Mouse (Mus musculus): ENCODE results near the gene Cdkn2aip. TPM values are rescaled to one million over a fixed set of nuclear protein-coding genes. Genes with fewer than 3 reads are reported as not detected.

Cdkn2aip gene
- polyA plus RNA-seq, 1 experiment = 10.3 TPM

GRCm38 (mm10) chr8:47664231-47664785 is 49.4 kb downstream of the Cdkn2aip start:
- TF ChIP-seq CTCF (IDR thresholded peaks at IDR 0.05; ENCODE audit: borderline replicate concordance, insufficient read depth, low read depth, low read length) = no peak
- no peak for TF ChIP-seq POLR2A (IDR thresholded peaks at IDR 0.05; ENCODE audit: borderline replicate concordance, insufficient read depth, low read length)
- no peak for DNase-seq
- H3K4me3 ChIP-seq (replicated peaks; ENCODE audit: insufficient read depth, low read depth, low read length) = no peak overlapping the region
- no peaks in the 10 kb centered on the region for H3K4me1 ChIP-seq (ENCODE audit: control insufficient read depth, insufficient read depth, low read length)
- no peak overlapping the region for H3K27ac ChIP-seq (ENCODE audit: insufficient read depth, low read length)
- H3K27me3 ChIP-seq (ENCODE audit: control insufficient read depth, insufficient read depth, low read length) = no peaks in the 10 kb centered on the region
- 36% methylated on average over 8 of the region's 8 CpGs for WGBS

GRCm38 (mm10) chr8:47663201-47663600 is 50.5 kb downstream of the Cdkn2aip start:
- WGBS = 93% methylated on average over 5 of the region's 5 CpGs

GRCm38 (mm10) chr8:47662716-47663115 is 51.0 kb downstream of the Cdkn2aip start:
- Histone ChIP-seq H3K4me1 (ENCODE audit: control insufficient read depth, insufficient read depth, low read length) (no peaks in the 10 kb centered on the region), H3K4me3 (replicated peaks; ENCODE audit: insufficient read depth, low read depth, low read length) (no peak overlapping the region), H3K27ac (ENCODE audit: insufficient read depth, low read length) (no peak overlapping the region), H3K27me3 (ENCODE audit: control insufficient read depth, insufficient read depth, low read length) (no peaks in the 10 kb centered on the region)
- WGBS = 95% methylated on average over 5 of the region's 5 CpGs
- DNase-seq = no peak
- TF ChIP-seq POLR2A (IDR thresholded peaks at IDR 0.05; ENCODE audit: borderline replicate concordance, insufficient read depth, low read length) (no peak), CTCF (IDR thresholded peaks at IDR 0.05; ENCODE audit: borderline replicate concordance, insufficient read depth, low read depth, low read length) (no peak)

More at GRCm38 (mm10) chr8:47663201-47663600, 50.5 kb downstream of the Cdkn2aip start:
- Histone ChIP-seq H3K27ac (ENCODE audit: insufficient read depth, low read length) (no peak overlapping the region), H3K4me1 (ENCODE audit: control insufficient read depth, insufficient read depth, low read length) (no peaks in the 10 kb centered on the region), H3K4me3 (replicated peaks; ENCODE audit: insufficient read depth, low read depth, low read length) (no peak overlapping the region), H3K27me3 (ENCODE audit: control insufficient read depth, insufficient read depth, low read length) (no peaks in the 10 kb centered on the region)
- no peak for TF ChIP-seq CTCF (IDR thresholded peaks at IDR 0.05; ENCODE audit: borderline replicate concordance, insufficient read depth, low read depth, low read length)
- DNase-seq = no peak

- Histone ChIP-seq H3K4me3 (replicated peaks; ENCODE audit: insufficient read depth, low read depth, low read length) (no peak overlapping the region), H3K4me1 (ENCODE audit: control insufficient read depth, insufficient read depth, low read length) (no peaks in the 10 kb centered on the region), H3K27me3 (ENCODE audit: control insufficient read depth, insufficient read depth, low read length) (no peaks in the 10 kb centered on the region), H3K27ac (ENCODE audit: insufficient read depth, low read length) (no peak overlapping the region)
- WGBS = 92% methylated on average over 7 of the region's 7 CpGs
- DNase-seq = no peak
- TF ChIP-seq POLR2A (IDR thresholded peaks at IDR 0.05; ENCODE audit: borderline replicate concordance, insufficient read depth, low read length) (no peak), CTCF (IDR thresholded peaks at IDR 0.05; ENCODE audit: borderline replicate concordance, insufficient read depth, low read depth, low read length) (no peak)
Observed at GRCm38 (mm10) chr8:47660394-47660793, 53.3 kb downstream of the Cdkn2aip start.

- Histone ChIP-seq H3K4me3 (replicated peaks; ENCODE audit: insufficient read depth, low read depth, low read length) (no peak overlapping the region), H3K27me3 (ENCODE audit: control insufficient read depth, insufficient read depth, low read length) (no peaks in the 10 kb centered on the region), H3K27ac (ENCODE audit: insufficient read depth, low read length) (no peak overlapping the region), H3K4me1 (ENCODE audit: control insufficient read depth, insufficient read depth, low read length) (no peaks in the 10 kb centered on the region)
- TF ChIP-seq CTCF (IDR thresholded peaks at IDR 0.05; ENCODE audit: borderline replicate concordance, insufficient read depth, low read depth, low read length) (no peak), POLR2A (IDR thresholded peaks at IDR 0.05; ENCODE audit: borderline replicate concordance, insufficient read depth, low read length) (no peak)
- no peak for DNase-seq
- 90% methylated on average over 5 of the region's 5 CpGs for WGBS
Observed at GRCm38 (mm10) chr8:47659463-47659862, 54.3 kb downstream of the Cdkn2aip start.

Other genes starting within 250 kb of the Cdkn2aip start
- gene Trappc11, start 180.5 kb downstream of the Cdkn2aip start, polyA plus RNA-seq (2012; rRNA removed) = 39.6 and 42.9 TPM in 2 replicates
- gene Rwdd4a, start 180.3 kb downstream of the Cdkn2aip start, polyA plus RNA-seq (2012; rRNA removed) = 23.4 and 23.7 TPM in 2 replicates
- gene Ing2, start 38.4 kb downstream of the Cdkn2aip start, polyA plus RNA-seq (2012; rRNA removed) = 15.4 and 20.4 TPM in 2 replicates
- gene Cldn24, start 108.2 kb upstream of the Cdkn2aip start, polyA plus RNA-seq (2012; rRNA removed) = not detected in 2 replicates
- gene Cldn22, start 110.5 kb upstream of the Cdkn2aip start, polyA plus RNA-seq (2012; rRNA removed) = 0.11 and 0.22 TPM in 2 replicates